Mouse (Mus musculus) neural tube, embryonic 13.5 days (tissue): ENCODE data around the gene Calr4. TPM values are rescaled to one million over a fixed set of nuclear protein-coding genes. Genes with fewer than 3 reads are reported as not detected.

Experiments used
- ATAC-seq: fragments of 200-750 bp; cut with Nextera tagmentation; 2 replicates; pipeline ENCODE4 v1.8.0; 2017; ENCODE audit warnings: low read depth, mild to moderate bottlenecking, moderate TSS enrichment, moderate library complexity
- H3K27ac ChIP-seq: fragments of 300-500 bp; sonication (generic); replicated peaks from 2 replicates; pipeline ENCODE4 v1.5.1; 2015; ENCODE audit warnings: moderate library complexity, mild to moderate bottlenecking, inconsistent platforms
- H3K27me3 ChIP-seq: fragments of 300-500 bp; sonication (generic); 2 replicates; pipeline ENCODE4 v1.6.1; 2015; ENCODE audit warnings: mild to moderate bottlenecking, inconsistent platforms
- H3K36me3 ChIP-seq: fragments of 300-500 bp; sonication (generic); 2 replicates; pipeline ENCODE4 v1.6.1; 2015; ENCODE audit warnings: mild to moderate bottlenecking, inconsistent platforms
- H3K4me1 ChIP-seq: fragments of 300-500 bp; sonication (generic); replicated peaks from 2 replicates; pipeline ENCODE4 v1.6.1; 2015; ENCODE audit warnings: inconsistent platforms
- H3K4me2 ChIP-seq: fragments of 300-500 bp; sonication (generic); 2 replicates; pipeline ENCODE4 v1.6.1; 2015; ENCODE audit warnings: inconsistent platforms, mild to moderate bottlenecking, moderate library complexity
- H3K4me3 ChIP-seq: fragments of 300-500 bp; sonication (generic); 2 replicates; pipeline ENCODE4 v1.5.1; 2015; ENCODE audit warnings: mild to moderate bottlenecking, inconsistent platforms
- H3K9ac ChIP-seq: fragments of 300-500 bp; sonication (generic); 2 replicates; pipeline ENCODE4 v1.6.1; 2015; ENCODE audit warnings: moderate library complexity, mild to moderate bottlenecking, inconsistent platforms
- H3K9me3 ChIP-seq: fragments of 300-500 bp; sonication (generic); 2 replicates; pipeline ENCODE4 v1.6.1; 2016; ENCODE audit warnings: inconsistent platforms
- WGBS: fragments of 180-500 bp; shearing (Covaris S2); methylation state at CpG from one replicate; pipeline ENCODE4 v1.1.7; 2015; 5-methylcytosine and 5-hydroxymethylcytosine counted together
- polyA plus RNA-seq: library from polyadenylated mRNA; unstranded; fragments of >200 nt; fragmentation: Nextera tagmentation; extraction: Ambion mirVana; gene quantifications from 2 replicates; pipeline ENCODE4 v1.2.1, GENCODE M21; 2015

Gene Calr4
- 1.2 and 1.9 TPM in 2 replicates for polyA plus RNA-seq

- H3K27ac ChIP-seq = peak within 1 kb of the TSS; percentile 87
These were observed at the start of gene Calr4 for GRCm38 (mm10) chr4:109234185-109234584. Gene Calr4, plus strand, starts transcription at chr4:109234485.

GRCm38 (mm10) chr4:109185616-109186405 is 48.5 kb upstream of the Calr4 start:
- Histone ChIP-seq H3K4me2 (no peak overlapping the region), H3K4me1 (peaks cover 11% of the 10 kb centered on the region; the same call in 1 of the 2 replicates), H3K27me3 (no peaks in the 10 kb centered on the region), H3K27ac (no peak overlapping the region), H3K9ac (no peak overlapping the region), H3K4me3 (no peak overlapping the region), H3K9me3 (no peaks in the 10 kb centered on the region), H3K36me3 (peaks cover 6% of the 10 kb centered on the region; the same call in 1 of the 2 replicates)
- no peak for ATAC-seq
- WGBS = 78% methylated on average over 8 of the region's 8 CpGs

More at GRCm38 (mm10) chr4:109234185-109234584, at the start of gene Calr4:
- H3K4me2 ChIP-seq = no peak within 1 kb of the TSS
- WGBS = 79% methylated on average over 2 of the region's 2 CpGs
- no peaks in the 10 kb centered on the region for H3K36me3 ChIP-seq
- H3K4me3 ChIP-seq = no peak within 1 kb of the TSS
- no peak for ATAC-seq
- no peaks in the 10 kb centered on the region for H3K27me3 ChIP-seq
- H3K9me3 ChIP-seq = no peaks in the 10 kb centered on the region
- peaks cover 58% of the 10 kb centered on the region for H3K4me1 ChIP-seq
- no peak within 1 kb of the TSS for H3K9ac ChIP-seq

GRCm38 (mm10) chr4:109191598-109191997 is 42.7 kb upstream of the Calr4 start:
- no peak overlapping the region for H3K9ac ChIP-seq
- no peaks in the 10 kb centered on the region for H3K27me3 ChIP-seq
- 57% methylated on average over 10 of the region's 10 CpGs for WGBS
- no peaks in the 10 kb centered on the region for H3K9me3 ChIP-seq
- peaks cover 38% of the 10 kb centered on the region for H3K4me1 ChIP-seq
- no peak overlapping the region for H3K4me3 ChIP-seq
- no peak for ATAC-seq
- 0 out of 2 replicates have a peak, but pooled peaks cover 1% of the 10 kb centered on the region for H3K36me3 ChIP-seq
- H3K4me2 ChIP-seq = no peak overlapping the region
- H3K27ac ChIP-seq = peak overlapping the region; percentile 29; the same call in 1 of the 2 replicates

- no peak overlapping the region for H3K4me3 ChIP-seq
- peaks cover 55% of the 10 kb centered on the region for H3K4me1 ChIP-seq
- no peak for ATAC-seq
- 74% methylated on average over 5 of the region's 5 CpGs for WGBS
- H3K9ac ChIP-seq = no peak overlapping the region
- H3K27me3 ChIP-seq = no peaks in the 10 kb centered on the region
- no peak overlapping the region for H3K27ac ChIP-seq
- H3K4me2 ChIP-seq = no peak overlapping the region
- H3K36me3 ChIP-seq = peaks cover 19% of the 10 kb centered on the region; the same call in 1 of the 2 replicates
- no peaks in the 10 kb centered on the region for H3K9me3 ChIP-seq
These were observed 40.4 kb upstream of the Calr4 start for GRCm38 (mm10) chr4:109193886-109194285.

GRCm38 (mm10) chr4:109195900-109196629 is 38.2 kb upstream of the Calr4 start:
- no peak overlapping the region for H3K9ac ChIP-seq
- no peak overlapping the region for H3K4me3 ChIP-seq
- peaks cover 71% of the 10 kb centered on the region for H3K4me1 ChIP-seq
- peaks cover 19% of the 10 kb centered on the region; the same call in 1 of the 2 replicates for H3K36me3 ChIP-seq
- no peaks in the 10 kb centered on the region for H3K9me3 ChIP-seq
- 90% methylated on average over 7 of the region's 7 CpGs for WGBS
- ATAC-seq = no peak
- no peak overlapping the region for H3K27ac ChIP-seq
- H3K4me2 ChIP-seq = no peak overlapping the region
- H3K27me3 ChIP-seq = no peaks in the 10 kb centered on the region

- 95% methylated on average over 4 of the region's 4 CpGs for WGBS
- peaks cover 19% of the 10 kb centered on the region; the same call in 1 of the 2 replicates for H3K36me3 ChIP-seq
- no peak overlapping the region for H3K4me3 ChIP-seq
- H3K4me2 ChIP-seq = 0 out of 2 replicates have a peak overlapping the region, but pooled peaks have one; percentile 18
- H3K4me1 ChIP-seq = peaks cover 50% of the 10 kb centered on the region
- ATAC-seq = no peak
- H3K27me3 ChIP-seq = no peaks in the 10 kb centered on the region
- H3K27ac ChIP-seq = no peak overlapping the region
- no peak overlapping the region for H3K9ac ChIP-seq
- no peaks in the 10 kb centered on the region for H3K9me3 ChIP-seq
These were observed 35.2 kb upstream of the Calr4 start for GRCm38 (mm10) chr4:109199069-109199468.

GRCm38 (mm10) chr4:109201582-109202424 is 32.5 kb upstream of the Calr4 start, which contains the start of gene Osbpl9:
Gene Osbpl9, minus strand, starts transcription at chr4:109202272.
- peak; percentile 99 for ATAC-seq
- Histone ChIP-seq H3K9ac (peak within 1 kb of the TSS; percentile 88), H3K36me3 (peaks cover 15% of the 10 kb centered on the region; the same call in 1 of the 2 replicates), H3K9me3 (no peaks in the 10 kb centered on the region), H3K4me1 (peaks cover 36% of the 10 kb centered on the region), H3K4me2 (peak within 1 kb of the TSS; percentile 92), H3K27me3 (no peaks in the 10 kb centered on the region), H3K4me3 (peak within 1 kb of the TSS; percentile 88), H3K27ac (peak within 1 kb of the TSS; percentile 96)
- WGBS = under 1% methylated on average over 59 of the region's 59 CpGs

GRCm38 (mm10) chr4:109203931-109204330 is 30.4 kb upstream of the Calr4 start:
- no peaks in the 10 kb centered on the region for H3K27me3 ChIP-seq
- H3K9ac ChIP-seq = no peak overlapping the region
- H3K4me3 ChIP-seq = no peak overlapping the region
- H3K4me1 ChIP-seq = peaks cover 20% of the 10 kb centered on the region
- 84% methylated on average over 1 of the region's 1 CpGs for WGBS
- no peaks in the 10 kb centered on the region for H3K9me3 ChIP-seq
- no peak overlapping the region for H3K27ac ChIP-seq
- ATAC-seq = no peak
- H3K36me3 ChIP-seq = no peaks in the 10 kb centered on the region
- H3K4me2 ChIP-seq = no peak overlapping the region

GRCm38 (mm10) chr4:109204416-109204815 is 29.9 kb upstream of the Calr4 start:
- 84% methylated on average over 1 of the region's 1 CpGs for WGBS
- H3K36me3 ChIP-seq = no peaks in the 10 kb centered on the region
- H3K9me3 ChIP-seq = no peaks in the 10 kb centered on the region
- ATAC-seq = no peak
- H3K9ac ChIP-seq = no peak overlapping the region
- H3K27ac ChIP-seq = no peak overlapping the region
- H3K4me2 ChIP-seq = no peak overlapping the region
- no peaks in the 10 kb centered on the region for H3K27me3 ChIP-seq
- H3K4me3 ChIP-seq = no peak overlapping the region
- peaks cover 15% of the 10 kb centered on the region for H3K4me1 ChIP-seq

- WGBS = 72% methylated on average over 5 of the region's 5 CpGs
- H3K27ac ChIP-seq = no peak overlapping the region
- H3K4me2 ChIP-seq = no peak overlapping the region
- H3K27me3 ChIP-seq = no peaks in the 10 kb centered on the region
- H3K9ac ChIP-seq = no peak overlapping the region
- no peak overlapping the region for H3K4me3 ChIP-seq
- peaks cover 10% of the 10 kb centered on the region; the same call in 1 of the 2 replicates for H3K4me1 ChIP-seq
- no peak for ATAC-seq
- H3K36me3 ChIP-seq = no peaks in the 10 kb centered on the region
- H3K9me3 ChIP-seq = no peaks in the 10 kb centered on the region
These were observed 26.8 kb upstream of the Calr4 start for GRCm38 (mm10) chr4:109207524-109207923.

- WGBS = 78% methylated on average over 2 of the region's 2 CpGs
- no peak for ATAC-seq
- H3K9ac ChIP-seq = no peak overlapping the region
These were observed 24.0 kb upstream of the Calr4 start for GRCm38 (mm10) chr4:109210253-109210652.

More at GRCm38 (mm10) chr4:109210253-109210652, 24.0 kb upstream of the Calr4 start:
- Histone ChIP-seq H3K9me3 (no peaks in the 10 kb centered on the region), H3K36me3 (no peaks in the 10 kb centered on the region), H3K4me1 (peaks cover 10% of the 10 kb centered on the region; the same call in 1 of the 2 replicates), H3K4me3 (no peak overlapping the region), H3K4me2 (no peak overlapping the region), H3K27me3 (no peaks in the 10 kb centered on the region), H3K27ac (peak overlapping the region; percentile 64)
